Mouse (Mus musculus) embryo, embryonic 11.5 days (tissue): Measurements from ENCODE around the gene Dbnl.
A peak's percentile ranks its signal among the peaks of the same experiment; 100 is the strongest.

Source experiments
- DNase-seq: peaks from one replicate; pipeline ENCODE4 v3.0.0-alpha.2; 2012; ENCODE audit warnings: low read depth, low spot score

Dbnl gene

DNA sequence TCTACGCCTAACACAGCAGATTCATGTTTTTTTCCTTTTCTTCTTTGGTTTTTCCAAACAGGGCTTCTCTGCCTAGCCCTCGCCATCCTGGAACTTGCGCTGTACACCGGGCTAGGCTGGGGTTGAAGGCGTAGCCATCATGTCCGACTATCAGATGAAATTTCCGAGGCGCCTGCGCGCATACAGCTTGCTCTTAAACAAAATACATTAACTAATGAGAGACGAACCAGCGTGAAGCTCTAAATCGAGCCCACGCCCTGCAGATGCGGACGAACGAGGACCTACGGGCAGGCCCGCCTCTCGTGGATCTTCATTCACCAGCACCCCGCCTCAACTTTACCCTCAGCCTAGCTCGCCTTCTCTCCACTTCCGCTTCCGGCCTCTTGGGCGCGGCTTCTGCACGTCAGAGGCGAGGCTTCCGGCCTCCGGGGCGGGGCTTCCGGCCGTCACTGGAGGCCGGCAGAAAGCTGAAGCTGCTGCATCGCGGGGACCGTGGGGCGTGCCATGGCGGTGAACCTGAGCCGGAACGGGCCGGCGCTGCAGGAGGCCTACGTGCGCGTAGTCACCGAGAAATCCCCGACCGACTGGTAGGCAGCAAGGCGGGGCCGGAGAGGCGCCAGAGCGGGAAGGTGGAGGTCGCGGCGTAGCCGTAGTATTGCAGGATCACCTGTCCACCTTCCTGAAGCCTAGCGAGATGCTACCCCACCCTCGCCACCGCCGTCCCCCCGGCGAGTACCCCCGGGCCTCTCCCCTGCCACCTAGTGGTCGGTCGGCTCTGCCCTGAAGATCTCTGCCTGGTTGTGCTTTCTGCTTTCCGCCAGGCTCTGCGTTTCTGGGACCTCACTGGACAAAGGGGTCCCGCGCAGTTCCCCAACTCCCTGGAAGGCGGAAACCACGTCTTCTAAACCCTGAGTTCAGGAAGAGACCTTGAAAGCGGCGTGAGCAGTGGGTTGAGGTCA lies at the start of gene Dbnl:
Gene Dbnl, plus strand, starts transcription at position 433 of the 959 bp plus-strand sequence.
- peak; percentile 90 for DNase-seq

DNA sequence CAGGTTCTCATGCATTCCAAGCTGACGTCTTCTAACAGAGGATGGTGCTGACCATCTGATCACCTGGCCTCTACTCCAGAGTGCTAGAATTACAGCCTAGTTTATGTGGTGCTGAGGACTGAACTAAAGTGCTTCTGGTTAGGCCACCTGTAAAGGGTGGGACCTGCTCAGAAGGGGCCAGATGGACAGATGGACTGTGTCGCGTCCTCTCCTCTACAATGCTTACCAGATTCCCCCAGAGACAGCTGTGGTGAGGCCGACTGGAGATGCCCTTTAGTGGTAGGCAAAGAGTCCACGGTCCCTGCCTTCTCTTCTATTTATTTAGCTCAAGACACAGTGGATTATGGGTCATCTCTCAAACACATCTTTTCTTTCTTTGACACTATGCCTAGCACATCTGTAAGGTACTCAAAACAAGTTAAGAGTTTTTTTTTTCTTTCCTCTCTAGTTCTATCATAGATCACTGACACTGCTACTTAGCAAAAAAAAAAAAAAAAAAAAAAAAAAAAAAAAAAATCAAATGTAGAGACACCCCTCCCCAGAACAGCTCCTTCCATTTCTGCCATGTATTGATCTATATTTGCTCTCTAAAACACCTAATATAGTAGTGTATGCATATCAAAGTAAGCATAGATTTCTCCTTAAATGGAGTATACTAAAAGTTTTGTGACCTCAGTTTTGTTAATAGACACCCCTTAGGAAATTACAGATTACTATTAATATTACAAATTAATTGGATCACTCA lies 49.2 kb upstream of the Dbnl start:
- no peak for DNase-seq

DNA sequence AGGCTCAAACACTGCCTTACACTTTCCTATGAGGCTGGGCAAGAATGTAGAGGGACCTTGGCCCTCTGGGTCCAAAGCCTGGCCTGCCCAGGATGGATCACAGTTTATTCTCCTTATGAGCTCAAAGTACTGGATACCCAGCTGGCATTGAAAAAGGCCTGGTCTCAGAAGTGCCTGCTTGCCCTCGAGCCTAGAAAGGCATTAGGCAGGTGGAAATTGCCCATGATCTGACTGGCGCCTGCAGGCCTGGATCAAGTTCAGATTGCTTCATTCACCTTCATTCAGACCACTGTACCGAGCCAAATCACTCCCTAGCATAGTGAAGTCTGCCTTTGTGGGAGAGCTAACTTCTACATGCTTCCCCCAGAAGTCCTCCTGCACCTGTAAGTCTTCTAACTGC lies 48.4 kb upstream of the Dbnl start:
- no peak for DNase-seq

DNA sequence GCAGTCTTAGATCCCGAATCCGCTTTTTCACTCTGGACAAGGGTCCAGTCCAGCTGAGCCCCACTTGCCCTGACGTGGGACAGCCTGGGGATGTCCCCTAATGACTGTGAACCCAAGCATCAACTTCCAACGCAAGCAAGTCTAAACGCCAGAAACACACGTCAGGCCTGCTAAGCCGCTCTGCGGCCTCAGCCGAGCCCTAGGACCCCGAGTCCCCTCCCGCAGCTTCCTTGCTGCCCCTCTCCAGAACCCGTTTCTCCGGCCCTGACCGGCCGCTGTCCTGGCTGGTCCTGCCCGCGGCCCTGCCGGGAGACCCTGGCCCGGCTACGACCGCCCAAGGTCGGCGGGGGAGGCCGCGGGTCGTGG lies 47.7 kb upstream of the Dbnl start:
- DNase-seq, result peak; percentile 19

DNA sequence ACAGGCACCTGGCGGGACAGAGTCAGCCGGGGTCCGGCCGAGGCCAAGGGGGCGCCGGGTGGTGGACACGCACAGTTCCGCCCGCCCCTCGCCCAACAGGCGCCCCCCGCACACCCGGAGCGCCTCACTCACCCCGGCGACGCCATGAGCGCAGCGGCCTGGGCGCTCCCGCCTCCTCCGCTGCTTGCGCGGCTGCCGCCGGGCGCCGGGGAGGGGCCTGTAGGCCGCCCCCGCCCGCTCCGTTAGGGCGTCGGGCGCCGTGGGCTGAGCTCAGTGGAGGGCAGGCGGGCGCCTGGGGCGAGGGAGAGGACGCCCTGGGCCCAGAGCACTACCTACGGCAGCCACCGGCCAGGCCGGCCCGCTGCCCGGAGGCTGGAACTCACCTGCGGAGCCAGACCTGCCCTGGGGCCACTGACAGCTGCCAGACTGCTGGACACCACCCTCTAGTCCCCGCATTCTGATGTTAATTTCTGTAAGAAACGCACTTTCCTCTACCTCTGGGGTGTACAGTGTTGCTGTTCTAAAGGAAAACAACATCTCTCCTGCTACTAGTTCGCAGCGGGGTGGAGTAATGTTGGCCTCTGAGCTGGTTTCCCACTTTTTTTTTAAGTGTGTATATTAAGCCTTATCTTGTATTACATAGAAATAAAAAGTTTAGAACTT lies 47.2 kb upstream of the Dbnl start:
- peak; percentile 45 for DNase-seq

DNA sequence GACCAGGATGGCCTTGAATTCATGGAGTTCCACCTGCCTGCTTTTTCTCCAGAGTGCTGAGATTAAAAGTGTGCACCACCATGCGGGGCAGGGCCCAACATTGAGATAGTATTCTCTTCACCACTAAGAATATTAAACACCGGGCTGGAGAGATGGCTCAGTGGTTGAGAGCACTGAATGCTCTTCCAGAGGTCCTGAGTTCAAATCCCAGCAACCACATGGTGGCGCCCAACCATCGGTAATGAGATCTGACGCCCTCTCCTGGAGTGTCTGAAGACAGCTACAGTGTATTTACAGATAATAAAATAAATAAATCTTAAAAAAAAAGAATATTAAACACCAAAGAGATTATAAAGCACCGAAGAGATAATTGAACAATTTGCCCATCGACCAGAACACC lies 46.2 kb upstream of the Dbnl start:
- no peak for DNase-seq

DNA sequence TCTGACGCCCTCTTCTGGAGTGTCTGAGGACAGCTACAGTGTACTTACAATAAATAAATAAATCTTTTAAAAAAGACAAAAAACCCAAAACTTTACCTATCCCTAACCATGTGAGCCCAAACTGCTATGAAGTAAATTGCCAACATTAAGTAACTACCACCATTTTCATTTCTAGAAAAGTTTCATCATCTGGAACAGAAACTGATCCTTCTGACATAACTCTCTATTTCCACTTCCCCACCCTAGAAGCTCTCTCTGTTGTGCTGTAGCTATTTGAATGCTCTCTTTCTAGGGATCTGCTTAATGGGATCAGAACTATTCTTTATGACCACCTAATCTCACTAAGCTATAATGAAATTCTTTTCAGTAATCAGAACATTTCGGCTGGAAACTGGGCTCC lies 43.3 kb upstream of the Dbnl start:
- no peak for DNase-seq

DNA sequence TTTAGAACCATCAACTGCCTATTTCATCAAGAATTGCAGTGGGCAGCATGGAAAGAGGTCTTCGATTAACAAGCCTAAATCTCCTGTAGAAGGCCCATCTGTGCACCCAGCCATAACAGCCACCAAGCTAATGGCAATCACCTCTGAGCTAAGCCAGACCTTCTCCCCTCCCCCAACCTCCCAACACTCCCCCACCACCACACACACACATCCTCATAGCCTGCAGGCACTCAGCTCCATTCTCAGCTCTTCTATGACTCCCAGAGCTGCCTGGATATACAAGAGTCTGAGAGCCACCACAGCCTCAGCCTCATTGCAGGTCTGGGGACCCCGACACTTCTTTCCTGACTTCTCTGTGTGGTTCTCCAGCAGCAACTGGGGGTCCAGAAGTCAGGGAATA lies 34.5 kb upstream of the Dbnl start:
- DNase-seq, result no peak

DNA sequence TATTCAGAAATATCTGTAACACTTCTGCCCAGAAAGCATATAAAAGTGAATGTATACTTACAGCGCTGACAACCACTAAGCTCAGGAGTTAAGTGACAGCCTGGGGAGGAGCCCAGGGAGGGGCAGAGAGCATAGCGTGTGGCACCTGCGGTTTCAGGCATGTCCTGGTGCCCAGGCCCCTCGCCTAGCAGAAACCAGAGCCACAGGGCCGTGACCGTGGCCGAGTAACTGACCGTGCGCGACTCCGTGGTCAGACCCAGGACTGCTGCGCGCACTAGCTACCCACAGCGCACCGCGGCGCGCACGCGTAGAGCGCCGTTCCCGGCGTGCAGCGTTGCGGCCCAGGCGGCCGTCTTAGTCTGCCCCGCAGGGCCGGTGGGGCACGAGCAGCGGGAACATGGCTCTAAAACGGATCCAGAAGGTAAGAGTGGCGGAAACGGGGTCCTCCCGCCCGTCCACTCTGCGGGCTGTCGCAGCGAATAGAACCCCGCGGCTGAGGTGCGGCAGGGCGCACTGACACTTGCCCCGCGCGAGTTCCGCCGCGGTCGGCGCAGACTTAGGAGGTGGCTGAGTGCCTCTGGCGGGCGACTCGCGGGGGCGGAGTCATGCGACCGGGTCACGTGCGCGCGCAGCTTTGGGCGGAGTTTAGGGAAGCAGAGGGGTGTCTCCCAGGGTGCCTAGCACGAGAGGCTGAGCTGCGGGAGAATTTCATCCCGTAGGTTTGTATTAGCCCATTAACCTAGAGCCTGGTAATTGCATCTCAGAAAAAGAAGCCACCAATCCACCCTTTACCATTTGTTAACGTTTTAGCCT lies 26.3 kb upstream of the Dbnl start, which contains the start of gene Urgcp:
Gene Urgcp, minus strand, starts transcription at position 557 of the 813 bp plus-strand sequence.
- DNase-seq, result peak; percentile 87

DNA sequence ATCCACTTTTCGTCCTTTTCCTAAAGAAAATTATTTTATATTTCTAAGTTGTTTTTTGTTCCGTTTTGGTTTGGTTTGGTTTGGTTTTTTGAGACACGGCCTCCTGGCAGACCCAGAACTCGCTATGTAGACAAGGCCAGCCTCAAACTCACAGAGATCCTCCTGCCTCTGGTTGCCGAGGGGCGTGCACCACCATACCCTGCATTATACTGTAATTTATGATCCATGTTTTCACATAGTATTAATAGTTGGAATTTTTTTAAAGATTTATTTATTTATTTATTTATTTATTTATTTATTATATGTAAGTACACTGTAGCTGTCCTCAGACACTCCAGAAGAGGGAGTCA lies 25.7 kb upstream of the Dbnl start:
- no peak for DNase-seq

DNA sequence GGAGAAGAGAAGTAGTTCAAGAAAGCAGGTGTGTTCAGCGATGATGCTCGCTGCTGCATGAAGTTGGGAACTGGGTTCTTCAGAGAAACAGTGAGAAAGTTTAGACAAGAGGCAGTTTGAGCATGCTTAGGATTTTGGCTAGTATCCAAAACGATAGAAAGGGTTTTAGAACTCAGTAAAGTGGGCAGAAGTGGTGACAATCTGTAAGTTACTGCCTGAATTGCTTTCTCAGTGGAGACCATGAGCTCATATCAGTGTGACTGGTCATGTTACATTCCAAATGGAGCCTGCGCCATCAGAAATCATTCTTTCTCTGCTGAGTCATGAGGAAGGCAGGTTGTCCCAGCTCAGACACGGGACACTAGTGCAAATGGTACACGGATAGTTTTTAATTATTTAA lies 22.3 kb upstream of the Dbnl start:
- no peak for DNase-seq

DNA sequence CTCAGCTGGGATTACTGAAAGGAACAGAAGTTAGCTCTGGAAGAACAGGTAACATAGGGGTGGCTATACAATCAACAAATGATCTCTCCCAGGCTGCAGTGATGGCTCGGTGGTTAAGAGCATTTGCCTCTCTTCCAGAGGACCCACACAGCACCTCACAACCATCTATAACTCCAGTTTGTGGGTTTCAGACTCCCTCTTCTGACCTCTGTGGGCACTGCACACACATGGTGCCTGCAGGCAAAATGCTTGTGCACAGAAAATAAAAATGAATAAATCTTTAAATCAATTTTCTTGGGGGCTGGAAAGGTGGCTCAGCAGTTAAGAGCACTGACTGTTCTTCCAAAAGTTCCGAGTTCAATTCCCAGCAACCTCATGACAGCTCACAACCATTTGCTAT lies 9.8 kb upstream of the Dbnl start:
- no peak for DNase-seq

DNA sequence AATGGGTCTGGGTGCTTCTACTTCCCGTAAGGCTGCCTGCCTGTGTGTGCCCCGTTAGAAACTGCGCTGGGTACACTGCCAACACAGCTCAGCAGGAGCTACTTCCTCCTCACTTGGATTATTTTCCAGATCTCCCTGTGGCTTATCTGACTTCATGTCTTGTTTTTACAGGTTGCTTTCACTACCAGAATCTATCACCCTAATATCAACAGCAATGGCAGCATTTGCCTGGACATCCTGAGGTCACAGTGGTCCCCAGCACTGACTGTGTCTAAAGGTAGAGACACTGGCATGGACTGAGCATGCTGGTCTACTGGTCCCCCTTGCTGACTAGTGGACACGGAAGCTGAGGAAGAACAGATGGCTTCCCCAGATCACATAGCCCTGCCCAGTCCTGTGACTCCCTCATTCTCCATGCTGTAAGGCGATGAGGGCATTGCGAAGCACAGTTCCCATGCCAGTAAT lies 8.2 kb upstream of the Dbnl start:
- DNase-seq, result no peak

DNA sequence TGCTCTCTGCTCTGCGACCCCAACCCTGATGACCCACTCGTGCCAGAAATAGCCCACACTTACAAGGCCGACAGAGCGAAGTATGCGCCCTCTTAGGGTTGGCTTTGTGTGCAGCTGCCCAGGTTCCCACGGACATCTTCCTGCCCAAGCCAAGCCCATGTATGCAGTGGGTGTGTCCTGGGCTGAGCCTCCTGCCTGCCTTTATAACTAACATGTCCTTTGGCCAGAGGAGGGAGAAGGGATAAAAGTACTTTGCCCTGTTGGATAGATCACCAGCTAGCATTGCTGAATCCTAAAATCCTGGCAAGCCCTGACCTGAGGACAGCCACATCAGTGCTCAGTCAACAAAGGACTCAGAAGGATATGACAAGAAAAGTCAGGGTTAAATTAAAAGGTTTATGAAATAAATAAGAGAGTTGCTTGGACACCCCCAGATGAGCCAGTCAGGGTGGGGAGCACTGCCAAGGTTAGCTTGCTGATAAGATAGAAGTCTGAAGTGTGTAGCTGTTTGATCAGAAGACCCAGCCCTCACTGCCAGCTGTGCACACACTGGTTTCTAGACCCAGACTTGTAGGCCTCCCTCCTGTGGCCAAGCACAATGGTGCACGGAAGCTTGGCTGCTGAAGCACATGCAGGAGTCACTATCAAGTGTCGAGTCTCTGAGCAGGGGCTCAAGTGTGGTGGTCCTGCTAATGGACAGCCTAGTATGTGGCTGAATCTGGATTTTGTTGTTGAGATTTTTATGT lies 5.9 kb upstream of the Dbnl start:
- DNase-seq, result no peak

DNA sequence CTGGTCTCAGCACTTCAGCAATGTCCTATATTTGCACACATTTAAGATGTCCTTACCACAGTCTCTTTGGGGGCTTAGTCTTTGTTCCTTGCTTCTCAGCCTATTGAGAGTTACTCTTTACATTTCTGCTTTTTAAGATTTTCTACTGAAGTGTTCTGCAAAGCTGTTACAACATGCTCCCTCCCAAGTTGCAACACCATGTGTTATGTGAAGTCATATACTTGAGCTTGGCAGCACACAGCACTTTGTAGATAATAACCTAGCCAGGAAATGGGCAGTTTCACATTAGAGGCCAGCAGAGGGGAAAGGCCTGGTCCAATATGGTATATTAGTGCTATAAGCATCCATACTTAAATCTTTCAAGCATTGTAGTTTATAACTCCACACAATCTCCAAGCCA lies 2.6 kb upstream of the Dbnl start:
- DNase-seq, result no peak

DNA sequence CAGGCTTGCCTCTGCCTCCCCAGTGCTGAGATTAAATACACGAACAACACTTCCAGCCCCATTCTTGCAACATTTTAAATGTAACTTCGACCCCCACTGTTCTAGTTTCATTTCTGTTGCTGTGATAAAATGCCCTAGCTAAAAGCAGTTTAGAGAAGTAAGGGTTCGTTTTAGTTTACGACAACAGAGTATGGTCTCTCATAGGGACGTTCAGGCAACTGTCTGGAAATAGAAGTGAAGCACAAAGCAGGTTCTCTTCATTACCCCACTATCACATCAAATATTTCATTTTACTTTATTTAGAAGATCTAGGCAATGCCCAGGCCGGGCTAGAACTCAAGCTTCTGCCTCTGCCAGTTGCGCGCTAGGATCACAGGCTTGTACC lies 625 bp upstream of the Dbnl start:
- DNase-seq, result no peak

DNA sequence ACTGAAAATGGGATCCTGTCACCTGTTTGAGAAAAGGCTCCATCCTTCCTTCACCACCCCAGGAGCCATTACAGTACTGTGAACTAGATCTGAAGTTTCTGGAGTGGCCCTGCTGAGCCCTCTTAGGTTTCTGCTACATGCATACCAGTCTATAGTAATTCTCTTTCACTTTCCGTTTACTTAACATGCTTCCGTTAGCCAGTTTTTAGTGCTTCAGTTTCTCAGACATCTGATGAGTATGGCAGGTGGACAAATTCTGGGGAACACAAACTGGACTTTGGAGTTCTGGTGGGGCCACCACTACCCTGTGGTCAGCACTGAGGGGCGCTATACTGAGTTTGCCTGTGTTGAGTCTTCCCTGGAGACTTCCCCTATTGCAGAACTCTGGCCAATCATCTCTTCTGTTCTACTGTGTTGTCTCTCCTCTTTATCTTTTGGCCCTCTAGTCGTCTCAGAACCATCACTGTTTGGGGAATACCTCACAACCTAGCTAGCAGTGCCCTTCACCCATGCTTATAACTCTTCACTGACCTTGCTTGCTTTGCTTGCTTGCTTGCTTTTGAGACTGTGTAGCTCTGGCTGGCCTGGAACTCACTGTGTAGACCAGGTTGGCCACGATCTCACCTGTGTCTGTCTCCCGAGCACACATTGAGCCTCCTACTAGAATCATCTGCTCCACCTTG lies 924 bp downstream of the Dbnl start:
- DNase-seq, result no peak

DNA sequence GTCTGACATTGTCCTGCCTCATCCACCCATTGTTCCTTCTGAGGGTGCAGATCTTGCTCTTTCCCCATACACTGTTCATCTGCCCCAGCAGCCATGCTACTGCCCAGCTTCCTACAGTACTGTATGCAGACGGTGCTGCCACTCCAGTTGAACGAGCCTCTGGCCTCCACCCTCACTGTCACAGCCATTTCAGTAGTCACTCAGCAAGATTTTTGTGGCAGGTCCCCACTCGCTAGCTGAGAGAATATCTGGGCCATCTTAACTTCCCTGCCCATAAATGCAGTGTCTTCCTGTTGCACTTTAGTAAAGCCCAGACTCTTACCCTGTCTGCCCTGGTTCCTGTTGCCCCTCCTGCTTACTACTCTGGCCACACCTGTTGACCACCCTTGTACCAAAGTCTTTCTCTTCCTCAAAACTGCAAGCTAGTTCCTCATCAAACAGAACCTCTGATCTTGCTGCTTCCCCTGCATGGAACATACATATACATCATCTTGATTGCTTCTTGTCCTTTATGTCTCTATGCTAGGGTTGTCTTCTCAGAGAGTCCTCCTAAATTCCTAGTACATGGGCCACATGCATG lies 1.6 kb downstream of the Dbnl start:
- no peak for DNase-seq

DNA sequence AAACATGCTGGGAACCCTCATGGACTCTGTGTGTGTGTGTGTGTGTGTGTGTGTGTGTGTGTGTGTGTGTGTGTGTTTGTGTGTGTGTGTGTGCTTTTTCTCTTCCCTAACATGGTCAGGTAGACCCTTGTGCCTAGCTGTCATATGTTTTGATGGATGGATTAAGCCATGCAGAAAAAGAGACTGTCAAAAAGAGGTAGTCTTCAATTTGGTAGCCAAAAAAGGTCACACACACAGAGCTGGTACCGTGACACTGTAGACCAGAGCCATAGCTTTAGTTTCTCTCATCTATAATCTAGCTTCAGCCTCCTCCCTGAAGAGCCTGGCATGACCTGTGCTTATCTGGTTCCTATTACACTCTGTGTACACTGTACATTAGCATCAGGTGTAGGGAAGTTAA lies 2.1 kb downstream of the Dbnl start:
- no peak for DNase-seq

DNA sequence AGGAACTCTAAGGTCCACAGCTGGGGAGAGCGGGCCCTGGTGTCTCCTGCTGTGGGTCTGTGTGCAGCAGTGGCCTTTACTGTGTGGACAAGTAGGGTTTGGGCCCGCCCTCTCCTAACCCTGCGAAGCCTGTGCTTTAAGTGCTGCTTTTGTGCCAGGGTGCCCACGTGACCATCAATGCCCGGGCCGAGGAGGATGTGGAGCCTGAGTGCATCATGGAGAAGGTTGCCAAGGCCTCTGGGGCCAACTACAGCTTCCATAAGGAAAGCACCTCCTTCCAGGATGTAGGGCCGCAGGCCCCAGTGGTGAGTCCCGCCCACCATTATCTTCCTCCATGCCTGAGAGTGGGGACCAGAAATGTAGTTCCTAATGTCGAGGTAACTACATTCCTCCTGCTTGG lies 7.0 kb downstream of the Dbnl start:
- no peak for DNase-seq
